Mouse (Mus musculus) midbrain, embryonic 16.5 days (tissue): ENCODE results near the gene Gm10160. TPM values are rescaled to one million over a fixed set of nuclear protein-coding genes. Genes with fewer than 3 reads are reported as not detected.

Source experiments
- ATAC-seq: fragments of 200-750 bp; cut with Nextera tagmentation; 2 replicates; pipeline ENCODE4 v1.8.0; 2017; ENCODE audit warnings: moderate TSS enrichment
- H3K27ac ChIP-seq: fragments of 300-500 bp; sonication (generic); 2 replicates; pipeline ENCODE4 v1.5.1; 2014; ENCODE audit warnings: mild to moderate bottlenecking, low read length, mixed read lengths
- H3K27me3 ChIP-seq: fragments of 300-500 bp; sonication (generic); 2 replicates; pipeline ENCODE4 v1.6.1; 2014; ENCODE audit warnings: low read depth, low read length, mixed read lengths; ENCODE audit not compliant: control insufficient read depth, insufficient read depth
- H3K36me3 ChIP-seq: fragments of 300-500 bp; sonication (generic); 2 replicates; pipeline ENCODE4 v1.6.1; 2014; ENCODE audit warnings: mild to moderate bottlenecking, low read length, moderate library complexity, mixed read lengths; ENCODE audit not compliant: control insufficient read depth, insufficient read depth
- H3K4me1 ChIP-seq: fragments of 300-500 bp; sonication (generic); 2 replicates; pipeline ENCODE4 v1.6.1; 2014; ENCODE audit warnings: mild to moderate bottlenecking, low read length, mixed read lengths; ENCODE audit not compliant: control insufficient read depth, insufficient read depth
- H3K4me2 ChIP-seq: fragments of 300-500 bp; sonication (generic); 2 replicates; pipeline ENCODE4 v1.6.1; 2014; ENCODE audit warnings: mild to moderate bottlenecking, low read length, mixed read lengths
- H3K4me3 ChIP-seq: fragments of 300-500 bp; sonication (generic); 2 replicates; pipeline ENCODE4 v1.5.1; 2014; ENCODE audit warnings: low read depth, mild to moderate bottlenecking, low read length, moderate library complexity, mixed read lengths
- H3K9ac ChIP-seq: fragments of 300-500 bp; sonication (generic); 2 replicates; pipeline ENCODE4 v1.6.1; 2014; ENCODE audit warnings: low read depth, low read length, mixed read lengths
- H3K9me3 ChIP-seq: fragments of 300-500 bp; sonication (generic); replicated peaks from 2 replicates; pipeline ENCODE4 v1.6.1; 2014; ENCODE audit warnings: mild to moderate bottlenecking, low read length, mixed read lengths; ENCODE audit not compliant: control insufficient read depth, poor library complexity, severe bottlenecking
- WGBS: fragments of 180-500 bp; shearing (Covaris S2); extraction: QIAGEN DNeasy Blood & Tissue Kit; methylation state at CpG from one replicate; pipeline ENCODE4 v1.1.7; 2014; 5-methylcytosine and 5-hydroxymethylcytosine counted together
- polyA plus RNA-seq: library from polyadenylated mRNA; unstranded; fragments of >200 nt; fragmentation: Nextera tagmentation; extraction: Ambion mirVana; gene quantifications from 2 replicates; pipeline ENCODE4 v1.2.1, GENCODE M21; 2015

Gene Gm10160
- polyA plus RNA-seq, 1 experiment from 2014 or later: not detected

- 65% methylated on average over 6 of the region's 6 CpGs for WGBS
- no peak for ATAC-seq
- H3K4me2 ChIP-seq: no peak overlapping the region
Measured at GRCm38 (mm10) chr7:81874636-81875035, 19.0 kb upstream of the Gm10160 start.

GRCm38 (mm10) chr7:81873807-81874206 lies 18.2 kb upstream of the Gm10160 start:
- Histone ChIP-seq H3K9ac (no peak overlapping the region), H3K9me3 (no peaks in the 10 kb centered on the region), H3K4me3 (no peak overlapping the region), H3K27ac (no peak overlapping the region), H3K36me3 (no peaks in the 10 kb centered on the region), H3K27me3 (no peaks in the 10 kb centered on the region), H3K4me2 (no peak overlapping the region), H3K4me1 (no peaks in the 10 kb centered on the region)
- no peak for ATAC-seq
- WGBS: 79% methylated on average over 1 of the region's 1 CpGs

More at GRCm38 (mm10) chr7:81874636-81875035, 19.0 kb upstream of the Gm10160 start:
- no peak overlapping the region for H3K4me3 ChIP-seq
- no peaks in the 10 kb centered on the region for H3K9me3 ChIP-seq
- H3K4me1 ChIP-seq: no peaks in the 10 kb centered on the region
- no peak overlapping the region for H3K9ac ChIP-seq
- H3K27ac ChIP-seq: no peak overlapping the region
- H3K27me3 ChIP-seq: no peaks in the 10 kb centered on the region
- no peaks in the 10 kb centered on the region for H3K36me3 ChIP-seq

DNA sequence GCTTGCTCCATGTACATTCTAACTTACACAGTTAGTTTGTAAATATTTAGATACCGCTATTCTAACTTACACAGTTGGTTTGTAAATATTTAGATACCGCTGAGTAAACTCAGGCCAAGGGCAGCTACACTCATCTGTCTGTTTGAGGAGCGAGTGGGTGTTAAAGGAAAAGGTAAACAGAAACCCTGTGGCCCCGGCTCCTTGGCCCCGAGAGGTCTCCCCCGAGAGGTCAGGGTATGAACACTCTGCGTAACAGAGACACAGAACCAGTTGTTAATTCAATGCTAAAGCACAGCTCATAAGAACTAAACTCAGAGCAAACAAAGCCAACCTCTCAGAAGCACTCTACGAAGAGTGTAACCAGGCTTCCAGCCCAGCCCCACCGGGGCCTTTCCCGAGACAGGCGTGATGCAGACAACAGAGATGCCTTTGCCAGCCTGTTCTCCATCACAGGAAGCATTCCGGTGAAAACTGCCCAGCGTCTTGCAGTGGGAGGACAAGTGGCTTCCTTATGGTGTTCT lies 17.0 kb upstream of the Gm10160 start:
- H3K4me2 ChIP-seq: no peak overlapping the region
- H3K9me3 ChIP-seq: no peaks in the 10 kb centered on the region
- H3K9ac ChIP-seq: no peak overlapping the region
- no peak overlapping the region for H3K27ac ChIP-seq
- no peak for ATAC-seq
- no peaks in the 10 kb centered on the region for H3K4me1 ChIP-seq
- H3K27me3 ChIP-seq: no peaks in the 10 kb centered on the region
- H3K36me3 ChIP-seq: no peaks in the 10 kb centered on the region
- no peak overlapping the region for H3K4me3 ChIP-seq
- WGBS: 87% methylated on average over 13 of the region's 13 CpGs

DNA sequence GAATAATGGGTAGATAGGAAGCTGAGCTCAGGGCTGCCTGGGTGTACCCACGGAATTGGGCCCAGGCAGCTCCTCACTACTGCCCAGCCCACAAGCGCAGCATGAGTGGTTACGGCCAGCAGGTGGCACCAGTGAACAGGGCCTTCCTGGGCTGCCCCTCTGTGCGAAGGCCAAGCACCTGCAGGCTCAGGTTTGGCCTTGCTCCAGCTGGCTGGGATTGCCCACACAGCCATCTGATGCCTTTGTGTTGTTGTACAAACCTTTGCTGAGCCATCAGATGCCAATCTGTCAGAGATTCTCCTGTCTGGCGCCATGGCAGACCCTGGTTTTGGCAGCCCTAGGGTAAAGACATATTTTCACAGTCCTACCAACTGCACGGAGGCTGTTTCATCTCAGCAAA lies 12.6 kb upstream of the Gm10160 start:
- Histone ChIP-seq H3K36me3 (no peaks in the 10 kb centered on the region), H3K9ac (no peak overlapping the region), H3K4me3 (no peak overlapping the region), H3K27ac (no peak overlapping the region), H3K27me3 (no peaks in the 10 kb centered on the region), H3K9me3 (no peaks in the 10 kb centered on the region), H3K4me2 (no peak overlapping the region), H3K4me1 (no peaks in the 10 kb centered on the region)
- WGBS: 18% methylated on average over 6 of the region's 6 CpGs
- ATAC-seq: peak; percentile 75

- H3K36me3 ChIP-seq: no peaks in the 10 kb centered on the region
- no peak overlapping the region for H3K4me3 ChIP-seq
- H3K27ac ChIP-seq: no peak overlapping the region
- H3K9ac ChIP-seq: no peak overlapping the region
- WGBS: 89% methylated on average over 9 of the region's 9 CpGs
- no peaks in the 10 kb centered on the region for H3K4me1 ChIP-seq
- H3K27me3 ChIP-seq: no peaks in the 10 kb centered on the region
- no peaks in the 10 kb centered on the region for H3K9me3 ChIP-seq
- ATAC-seq: no peak
- H3K4me2 ChIP-seq: no peak overlapping the region
Measured at GRCm38 (mm10) chr7:81867231-81867930, 11.8 kb upstream of the Gm10160 start.

DNA sequence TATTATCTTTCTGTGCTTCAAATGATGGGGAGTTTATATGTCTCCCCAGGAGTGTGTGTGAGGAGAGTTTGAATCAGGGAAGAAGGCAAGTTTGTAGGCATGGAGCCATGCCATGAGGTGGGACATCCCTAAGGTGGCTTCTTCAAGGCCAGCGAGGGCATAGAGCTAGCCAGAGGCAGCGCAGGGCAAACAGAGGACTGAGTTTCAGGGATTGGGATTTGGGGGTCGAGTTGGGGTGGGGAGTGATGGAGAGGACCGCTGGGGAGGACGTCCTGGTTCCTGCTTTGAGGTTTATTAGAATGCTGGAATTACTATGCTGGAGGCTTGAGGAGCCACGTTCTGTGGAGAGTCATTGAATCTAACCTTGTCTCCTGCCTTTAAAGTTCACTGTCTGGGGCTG lies 10.3 kb upstream of the Gm10160 start:
- Histone ChIP-seq H3K27me3 (no peaks in the 10 kb centered on the region), H3K9me3 (no peaks in the 10 kb centered on the region), H3K4me2 (no peak overlapping the region), H3K4me1 (no peaks in the 10 kb centered on the region), H3K4me3 (no peak overlapping the region), H3K36me3 (no peaks in the 10 kb centered on the region), H3K27ac (no peak overlapping the region), H3K9ac (no peak overlapping the region)
- no peak for ATAC-seq
- 91% methylated on average over 6 of the region's 6 CpGs for WGBS

GRCm38 (mm10) chr7:81864552-81864951 lies 9.0 kb upstream of the Gm10160 start:
- Histone ChIP-seq H3K4me2 (no peak overlapping the region), H3K9ac (no peak overlapping the region), H3K4me3 (no peak overlapping the region), H3K9me3 (no peaks in the 10 kb centered on the region), H3K27ac (no peak overlapping the region), H3K27me3 (no peaks in the 10 kb centered on the region), H3K4me1 (peaks cover 3% of the 10 kb centered on the region; the same call in 1 of the 2 replicates), H3K36me3 (no peaks in the 10 kb centered on the region)
- 93% methylated on average over 6 of the region's 6 CpGs for WGBS
- no peak for ATAC-seq

DNA sequence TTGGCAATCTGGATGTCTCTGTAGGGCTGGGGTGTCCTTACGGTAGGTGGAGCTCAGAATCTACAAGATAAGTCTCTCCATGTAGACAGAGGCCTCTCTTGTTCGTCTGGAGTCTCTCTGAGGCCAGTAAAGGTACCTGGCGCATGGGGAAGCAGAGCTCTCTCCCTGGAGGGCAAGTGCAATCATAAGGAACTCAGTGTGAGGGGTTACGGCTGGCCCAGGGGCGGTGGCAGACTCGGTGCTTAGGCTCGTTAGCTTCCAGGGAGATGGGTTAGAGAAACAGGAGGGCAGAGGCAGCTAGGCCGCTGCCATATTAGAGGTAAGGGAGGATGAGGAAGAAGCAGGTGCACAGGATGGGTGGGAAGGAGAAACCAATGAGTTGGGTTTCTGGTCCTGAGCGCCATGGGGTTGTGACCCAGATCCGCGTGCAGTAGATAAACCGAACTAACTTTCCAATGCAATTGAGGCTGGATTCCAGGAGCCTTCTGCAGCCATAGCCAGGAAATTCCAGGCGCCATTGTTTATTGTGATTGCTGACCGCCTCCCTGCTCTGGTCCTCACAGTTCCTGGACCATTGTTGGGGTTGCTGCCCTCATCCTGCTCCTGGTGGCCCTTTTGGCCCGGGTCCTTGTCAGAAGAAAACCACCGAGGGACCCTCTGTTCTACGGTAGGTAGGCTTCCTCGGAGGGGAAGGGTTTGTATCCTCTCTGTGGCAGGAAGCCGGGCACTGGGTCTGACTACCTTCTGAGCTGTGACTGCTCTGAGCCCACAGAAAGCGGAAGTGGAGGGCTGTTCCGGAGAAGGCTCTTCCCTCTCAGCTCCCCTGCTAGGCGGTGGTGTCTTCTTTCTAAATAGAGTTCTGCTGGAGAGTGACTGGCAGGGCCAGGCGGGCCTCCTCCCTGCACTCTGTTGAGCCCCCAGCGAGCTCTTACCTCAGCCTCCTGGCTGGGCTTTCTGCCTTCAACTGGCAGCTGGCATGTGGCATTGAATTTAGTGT lies 7.3 kb upstream of the Gm10160 start:
- Histone ChIP-seq H3K9me3 (no peaks in the 10 kb centered on the region), H3K4me2 (no peak overlapping the region), H3K4me3 (no peak overlapping the region), H3K27me3 (no peaks in the 10 kb centered on the region; the same call in 1 of the 2 replicates), H3K4me1 (peaks cover 14% of the 10 kb centered on the region), H3K27ac (no peak overlapping the region), H3K9ac (no peak overlapping the region), H3K36me3 (no peaks in the 10 kb centered on the region)
- ATAC-seq: no peak
- 77% methylated on average over 24 of the region's 24 CpGs for WGBS

DNA sequence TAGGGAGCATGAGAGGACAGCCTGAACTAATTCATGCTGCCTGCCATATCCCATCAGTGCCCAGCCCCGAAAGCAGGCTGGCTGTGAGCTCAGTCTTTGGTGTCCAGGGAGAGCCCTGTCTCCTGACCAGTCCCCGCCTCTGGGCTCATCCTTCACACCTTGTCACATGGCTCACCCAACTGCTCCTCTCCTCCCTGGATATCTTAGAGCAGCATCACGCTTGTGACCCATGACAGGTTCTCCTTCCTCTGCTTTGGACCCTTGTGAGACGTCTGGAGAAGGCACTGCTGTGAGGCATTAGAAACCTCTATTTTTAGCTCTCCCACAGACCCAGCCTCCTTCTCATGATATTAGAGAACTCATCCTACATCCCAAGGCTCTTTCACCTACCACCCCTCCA lies 6.3 kb upstream of the Gm10160 start:
- Histone ChIP-seq H3K9ac (no peak overlapping the region), H3K27ac (no peak overlapping the region), H3K36me3 (no peaks in the 10 kb centered on the region), H3K4me2 (no peak overlapping the region), H3K4me1 (peaks cover 15% of the 10 kb centered on the region), H3K9me3 (no peaks in the 10 kb centered on the region), H3K27me3 (no peaks in the 10 kb centered on the region; the same call in 1 of the 2 replicates), H3K4me3 (no peak overlapping the region)
- no peak for ATAC-seq
- WGBS: 73% methylated on average over 4 of the region's 4 CpGs
